Mouse (Mus musculus): Measurements from ENCODE around the gene Ccdc38.

GRCm38 (mm10) chr10:93539775-93540430, 529 bp upstream of the Ccdc38 start, which contains the start of gene Amdhd1:
- TF ChIP-seq CTCF (conservative IDR thresholded peaks at IDR 0.05; ENCODE audit: insufficient read depth, insufficient read length, low read depth, low read length): peak; percentile 66
- no peak for TF ChIP-seq POLR2A (IDR thresholded peaks at IDR 0.05; ENCODE audit: low read depth, low read length)
